Mouse (Mus musculus): ENCODE measurements around the gene Paqr4. TPM values are rescaled to one million over a fixed set of nuclear protein-coding genes. Genes with fewer than 3 reads are reported as not detected.

Paqr4 gene
- 29.5 and 30.2 TPM in 2 replicates for polyA plus RNA-seq (2014; fragmentation: Nextera tagmentation; extraction: Ambion mirVana)

DNA sequence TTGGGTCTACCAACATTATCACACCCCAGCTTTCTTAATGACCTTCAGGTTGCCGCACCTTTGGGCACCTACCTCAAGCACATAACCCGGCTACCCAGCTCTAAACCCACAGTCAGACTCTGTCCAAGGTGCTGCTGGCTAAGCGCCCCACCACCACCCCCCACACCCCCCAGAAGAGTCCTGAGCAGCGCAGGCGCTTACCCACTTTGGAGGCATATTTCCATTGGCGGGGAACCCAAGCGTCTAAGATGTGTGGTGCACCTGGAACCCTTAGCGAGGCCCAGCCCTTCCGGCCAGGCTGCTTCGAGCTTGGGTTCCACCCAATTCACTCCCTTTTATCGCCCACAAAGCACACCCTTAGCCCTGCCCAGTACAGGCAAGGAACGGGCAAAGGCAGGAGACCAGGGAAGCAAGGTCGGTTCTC is at the start of gene Paqr4:
Paqr4 (minus strand) TSS at position 270 of the 424 bp plus-strand sequence.
- no peak for DNase-seq (ENCODE audit: low spot score, missing footprints)
- H3K27me3 ChIP-seq (ENCODE audit: control insufficient read depth, insufficient read depth, low read length) = peaks cover 52% of the 10 kb centered on the region
- peak within 1 kb of the TSS; percentile 68 for H3K9ac ChIP-seq (ENCODE audit: low read length)
- H3K4me3 ChIP-seq (ENCODE audit: low read depth, low read length) = peak within 1 kb of the TSS; percentile 66
- 9% methylated on average over 13 of the region's 13 CpGs for WGBS
- H3K4me2 ChIP-seq = peak within 1 kb of the TSS; percentile 99
- H3K27ac ChIP-seq (ENCODE audit: low read depth, low read length) = peak within 1 kb of the TSS; percentile 54
- no peaks in the 10 kb centered on the region for H3K9me3 ChIP-seq (ENCODE audit: control insufficient read depth, low read length)
- H3K36me3 ChIP-seq (ENCODE audit: control insufficient read depth, insufficient read depth, low read length) = no peaks in the 10 kb centered on the region; the same call in 1 of the 2 replicates
- ATAC-seq (ENCODE audit: low FRiP score) = no peak; the same call in none of the 2 replicates
- peaks cover 13% of the 10 kb centered on the region for H3K4me1 ChIP-seq (ENCODE audit: control insufficient read depth, insufficient read depth, low read length)

DNA sequence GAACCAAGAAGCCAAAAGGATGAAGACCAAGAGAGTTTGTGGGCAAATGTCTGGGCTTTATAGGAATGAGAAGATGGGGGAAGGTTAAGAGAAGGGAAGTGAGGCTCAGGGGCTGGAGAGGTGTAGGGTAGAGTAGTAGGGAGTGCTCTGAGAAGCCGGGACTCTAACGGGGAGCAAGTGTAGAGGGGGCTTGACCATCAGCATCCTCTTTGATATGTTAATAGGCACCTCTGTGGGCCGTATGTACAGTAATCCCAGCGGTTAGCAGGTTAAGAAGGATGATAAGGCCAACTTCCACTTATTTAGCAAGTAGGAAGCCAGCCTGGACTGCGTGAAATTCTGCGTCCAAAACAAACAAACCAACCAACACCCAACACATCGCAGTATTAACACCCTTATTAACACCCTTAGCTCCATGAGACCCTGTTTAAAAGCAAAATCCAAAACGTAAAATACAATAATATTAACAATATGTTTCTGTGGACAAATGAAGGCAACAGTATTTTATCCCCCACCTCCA is 49.1 kb upstream of the Paqr4 start:
- peak; percentile 93 for DNase-seq (ENCODE audit: low spot score, missing footprints)
- 8% methylated on average over 8 of the region's 8 CpGs for WGBS
- peak overlapping the region; percentile 78 for H3K27ac ChIP-seq (ENCODE audit: low read depth, low read length)
- H3K9ac ChIP-seq (ENCODE audit: low read length) = peak overlapping the region; percentile 74
- H3K27me3 ChIP-seq (ENCODE audit: control insufficient read depth, insufficient read depth, low read length) = no peaks in the 10 kb centered on the region
- H3K4me1 ChIP-seq (ENCODE audit: control insufficient read depth, insufficient read depth, low read length) = peaks cover 20% of the 10 kb centered on the region
- H3K36me3 ChIP-seq (ENCODE audit: control insufficient read depth, insufficient read depth, low read length) = no peaks in the 10 kb centered on the region
- H3K4me3 ChIP-seq (ENCODE audit: low read depth, low read length) = peak overlapping the region; percentile 31
- no peak for ATAC-seq (ENCODE audit: low FRiP score)
- no peaks in the 10 kb centered on the region for H3K9me3 ChIP-seq (ENCODE audit: control insufficient read depth, low read length)
- H3K4me2 ChIP-seq = peak overlapping the region; percentile 57

DNA sequence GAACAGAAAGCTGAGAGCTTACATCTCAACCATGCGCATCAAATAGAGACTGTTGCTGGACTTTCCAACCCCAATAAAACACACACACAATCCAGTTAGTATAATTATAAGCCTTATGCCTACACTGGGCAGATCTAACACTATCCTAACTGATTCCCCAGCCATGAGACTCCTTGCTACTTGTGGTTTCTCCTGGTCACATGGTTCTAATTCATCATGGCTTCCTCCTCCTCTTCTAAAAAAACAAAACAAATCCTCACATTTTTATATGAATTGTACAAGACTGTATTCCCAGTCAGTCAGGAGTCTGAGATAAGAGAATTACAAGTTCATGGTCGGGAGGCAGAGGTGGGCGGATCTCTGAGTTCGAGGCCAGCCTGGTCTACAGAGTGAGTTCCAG is 48.3 kb upstream of the Paqr4 start:
- Histone ChIP-seq H3K4me1 (ENCODE audit: control insufficient read depth, insufficient read depth, low read length) (peaks cover 20% of the 10 kb centered on the region), H3K9ac (ENCODE audit: low read length) (no peak overlapping the region), H3K9me3 (ENCODE audit: control insufficient read depth, low read length) (no peaks in the 10 kb centered on the region), H3K27me3 (ENCODE audit: control insufficient read depth, insufficient read depth, low read length) (no peaks in the 10 kb centered on the region), H3K36me3 (ENCODE audit: control insufficient read depth, insufficient read depth, low read length) (no peaks in the 10 kb centered on the region), H3K4me2 (no peak overlapping the region), H3K27ac (ENCODE audit: low read depth, low read length) (no peak overlapping the region), H3K4me3 (ENCODE audit: low read depth, low read length) (no peak overlapping the region)
- DNase-seq (ENCODE audit: low spot score, missing footprints) = peak; percentile 64
- no peak for ATAC-seq (ENCODE audit: low FRiP score)
- WGBS = 91% methylated on average over 4 of the region's 4 CpGs

DNA sequence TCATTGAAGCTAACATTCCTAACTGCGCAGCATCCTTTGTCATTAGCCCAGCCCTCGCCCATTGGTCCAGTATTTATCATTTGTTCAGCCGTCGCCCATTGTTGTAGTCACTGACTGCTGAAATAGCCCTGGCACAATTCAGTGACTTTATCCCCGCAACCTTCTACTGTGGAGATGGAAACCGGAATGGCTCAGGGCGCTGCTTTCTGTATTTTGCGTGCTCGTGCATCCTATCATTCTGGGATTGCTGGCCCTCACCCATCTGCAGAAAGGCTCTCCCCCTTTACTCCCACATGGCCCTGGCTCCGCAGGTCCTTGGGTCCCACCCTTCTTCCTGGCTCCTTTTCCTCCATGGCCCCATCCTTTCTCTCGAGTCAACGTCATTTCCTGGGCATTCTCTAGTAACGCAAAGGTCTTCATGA is 45.9 kb upstream of the Paqr4 start:
- H3K9me3 ChIP-seq (ENCODE audit: control insufficient read depth, low read length) = no peaks in the 10 kb centered on the region
- H3K4me1 ChIP-seq (ENCODE audit: control insufficient read depth, insufficient read depth, low read length) = peaks cover 20% of the 10 kb centered on the region
- WGBS = 17% methylated on average over 13 of the region's 13 CpGs
- peak overlapping the region; percentile 74; the same call in 1 of the 2 replicates for H3K9ac ChIP-seq (ENCODE audit: low read length)
- peak; percentile 55 for ATAC-seq (ENCODE audit: low FRiP score)
- no peaks in the 10 kb centered on the region for H3K36me3 ChIP-seq (ENCODE audit: control insufficient read depth, insufficient read depth, low read length)
- H3K27me3 ChIP-seq (ENCODE audit: control insufficient read depth, insufficient read depth, low read length) = no peaks in the 10 kb centered on the region
- peak overlapping the region; percentile 70 for H3K4me2 ChIP-seq
- H3K4me3 ChIP-seq (ENCODE audit: low read depth, low read length) = peak overlapping the region; percentile 47
- peak; percentile 94 for DNase-seq (ENCODE audit: low spot score, missing footprints)
- H3K27ac ChIP-seq (ENCODE audit: low read depth, low read length) = peak overlapping the region; percentile 30; the same call in 1 of the 2 replicates

DNA sequence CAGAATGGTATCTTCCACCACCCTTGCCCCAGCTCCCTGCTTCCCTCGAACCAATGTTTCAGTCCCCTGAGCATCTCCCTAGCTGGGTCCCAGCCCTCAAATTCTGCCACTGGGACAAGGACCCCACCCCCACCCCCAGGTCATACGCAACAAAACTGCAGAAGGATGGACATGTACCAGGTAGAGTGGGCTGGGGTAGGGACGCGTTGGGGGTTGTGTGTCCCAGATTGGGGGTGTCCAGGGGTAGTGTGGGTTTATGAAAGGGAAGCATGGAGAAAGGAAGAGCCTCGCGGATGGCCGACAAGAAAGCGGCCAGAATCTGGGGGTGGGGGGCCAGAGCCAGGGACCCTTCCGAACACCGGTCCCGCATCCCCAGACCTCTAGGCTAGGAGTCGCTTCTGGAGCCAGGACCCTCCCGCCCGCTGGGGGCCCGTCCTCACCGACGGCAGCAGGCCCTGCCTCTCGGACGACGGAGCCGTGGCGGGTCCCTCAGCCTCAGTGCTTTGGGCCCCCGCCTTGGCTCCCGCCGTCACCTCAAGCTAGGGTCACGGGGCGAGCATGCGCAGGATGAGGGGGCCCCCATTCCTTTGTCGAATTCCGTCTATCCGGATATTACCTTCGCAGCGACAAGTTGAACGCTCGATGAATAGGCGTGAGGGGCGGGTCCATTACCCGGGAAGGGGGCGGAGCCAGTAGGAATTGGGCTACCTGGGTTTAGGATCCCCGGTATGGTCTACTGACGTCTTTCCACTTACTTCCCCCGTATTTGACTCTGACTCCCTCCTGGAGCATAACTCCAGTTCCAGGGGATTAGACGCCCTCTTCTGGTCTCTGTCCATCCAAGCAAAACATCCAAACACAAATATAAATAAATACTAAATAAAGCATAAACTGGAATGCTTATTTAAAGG is 45.1 kb upstream of the Paqr4 start, which contains the start of gene Flywch2:
Flywch2 (minus strand) TSS at position 521 of the 911 bp plus-strand sequence.
- H3K27me3 ChIP-seq (ENCODE audit: control insufficient read depth, insufficient read depth, low read length) = no peaks in the 10 kb centered on the region
- H3K9ac ChIP-seq (ENCODE audit: low read length) = peak within 1 kb of the TSS; percentile 74
- peak; percentile 96 for DNase-seq (ENCODE audit: low spot score, missing footprints)
- WGBS = 4% methylated on average over 39 of the region's 43 CpGs
- peaks cover 18% of the 10 kb centered on the region for H3K4me1 ChIP-seq (ENCODE audit: control insufficient read depth, insufficient read depth, low read length)
- H3K36me3 ChIP-seq (ENCODE audit: control insufficient read depth, insufficient read depth, low read length) = no peaks in the 10 kb centered on the region
- no peaks in the 10 kb centered on the region for H3K9me3 ChIP-seq (ENCODE audit: control insufficient read depth, low read length)
- peak; percentile 71 for ATAC-seq (ENCODE audit: low FRiP score)
- H3K4me2 ChIP-seq = peak within 1 kb of the TSS; percentile 70
- peak within 1 kb of the TSS; percentile 30; the same call in 1 of the 2 replicates for H3K27ac ChIP-seq (ENCODE audit: low read depth, low read length)
- H3K4me3 ChIP-seq (ENCODE audit: low read depth, low read length) = peak within 1 kb of the TSS; percentile 47

DNA sequence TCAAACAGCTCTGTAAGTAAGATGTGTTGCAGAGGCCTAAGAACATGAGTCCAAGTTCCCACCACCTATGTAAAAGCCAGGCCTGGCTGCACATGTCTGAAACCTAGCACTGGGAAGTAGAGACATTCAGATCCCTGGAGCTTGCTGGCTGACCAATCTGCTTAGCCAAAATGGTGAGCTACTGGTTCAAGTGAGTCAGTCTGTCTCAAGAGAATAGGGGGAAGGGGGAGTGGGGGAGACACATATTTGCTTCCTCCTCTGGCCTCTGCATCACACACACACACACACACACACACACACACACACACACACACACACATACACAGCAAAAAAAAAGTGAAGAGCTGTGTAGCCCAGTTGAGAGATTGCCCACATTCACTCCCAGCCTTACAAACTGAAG is 42.7 kb upstream of the Paqr4 start:
- Histone ChIP-seq H3K27ac (ENCODE audit: low read depth, low read length) (no peak overlapping the region), H3K27me3 (ENCODE audit: control insufficient read depth, insufficient read depth, low read length) (no peaks in the 10 kb centered on the region), H3K4me3 (ENCODE audit: low read depth, low read length) (no peak overlapping the region), H3K4me2 (no peak overlapping the region), H3K36me3 (ENCODE audit: control insufficient read depth, insufficient read depth, low read length) (no peaks in the 10 kb centered on the region), H3K9ac (ENCODE audit: low read length) (no peak overlapping the region), H3K9me3 (ENCODE audit: control insufficient read depth, low read length) (no peaks in the 10 kb centered on the region), H3K4me1 (ENCODE audit: control insufficient read depth, insufficient read depth, low read length) (peaks cover 6% of the 10 kb centered on the region; the same call in 1 of the 2 replicates)
- ATAC-seq (ENCODE audit: low FRiP score) (no peak), DNase-seq (ENCODE audit: low spot score, missing footprints) (peak; percentile 69)

DNA sequence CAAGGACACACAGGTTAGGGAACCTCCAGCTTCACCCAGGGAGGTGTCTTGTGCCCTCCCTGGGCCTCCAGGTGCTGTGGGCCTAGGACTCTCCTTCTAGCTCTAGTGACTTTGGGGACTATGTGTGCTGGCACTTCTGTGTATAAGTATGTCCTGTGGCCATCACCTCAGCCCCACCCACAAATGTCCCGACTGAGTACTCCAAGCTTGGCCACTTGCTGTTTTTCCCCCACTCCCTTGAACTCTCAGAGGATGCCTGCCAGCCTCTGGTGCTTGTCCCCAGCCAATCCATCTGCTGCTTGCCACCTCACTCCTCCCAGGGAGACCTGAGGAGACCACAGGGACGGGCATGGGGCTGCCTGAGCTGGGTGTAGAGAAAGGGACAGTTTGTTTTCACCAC is 37.8 kb upstream of the Paqr4 start:
- no peak overlapping the region for H3K4me3 ChIP-seq (ENCODE audit: low read depth, low read length)
- ATAC-seq (ENCODE audit: low FRiP score) (no peak), DNase-seq (ENCODE audit: low spot score, missing footprints) (no peak)
- H3K36me3 ChIP-seq (ENCODE audit: control insufficient read depth, insufficient read depth, low read length) = no peaks in the 10 kb centered on the region
- no peaks in the 10 kb centered on the region for H3K27me3 ChIP-seq (ENCODE audit: control insufficient read depth, insufficient read depth, low read length)
- H3K9me3 ChIP-seq (ENCODE audit: control insufficient read depth, low read length) = no peaks in the 10 kb centered on the region
- no peaks in the 10 kb centered on the region for H3K4me1 ChIP-seq (ENCODE audit: control insufficient read depth, insufficient read depth, low read length)
- H3K9ac ChIP-seq (ENCODE audit: low read length) = no peak overlapping the region
- H3K27ac ChIP-seq (ENCODE audit: low read depth, low read length) = no peak overlapping the region
- no peak overlapping the region for H3K4me2 ChIP-seq
- 59% methylated on average over 2 of the region's 2 CpGs for WGBS

DNA sequence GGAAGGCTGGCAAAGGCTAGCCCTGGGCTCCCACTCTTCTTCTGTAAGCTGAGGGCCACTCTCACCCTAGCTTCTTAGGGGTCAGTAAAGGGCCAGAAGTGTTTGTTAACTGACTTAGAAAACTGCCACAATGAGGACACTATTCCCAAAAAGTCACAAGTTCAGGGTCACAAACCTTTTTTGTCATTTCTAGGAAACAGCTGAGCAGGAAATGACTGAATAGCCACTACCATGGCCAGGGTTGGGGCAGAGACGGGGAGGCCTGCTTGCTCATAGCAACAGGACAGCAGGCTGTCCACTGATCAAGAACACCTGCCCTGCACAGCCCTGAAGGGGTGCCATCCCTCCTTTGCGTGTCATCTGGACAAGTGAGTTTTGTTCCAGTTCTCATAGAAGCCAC is 36.5 kb upstream of the Paqr4 start:
- no peaks in the 10 kb centered on the region for H3K36me3 ChIP-seq (ENCODE audit: control insufficient read depth, insufficient read depth, low read length)
- no peak overlapping the region for H3K4me3 ChIP-seq (ENCODE audit: low read depth, low read length)
- H3K9me3 ChIP-seq (ENCODE audit: control insufficient read depth, low read length) = no peaks in the 10 kb centered on the region
- H3K4me2 ChIP-seq = no peak overlapping the region
- 72% methylated on average over 2 of the region's 2 CpGs for WGBS
- H3K4me1 ChIP-seq (ENCODE audit: control insufficient read depth, insufficient read depth, low read length) = no peaks in the 10 kb centered on the region
- DNase-seq (ENCODE audit: low spot score, missing footprints) (no peak), ATAC-seq (ENCODE audit: low FRiP score) (no peak)
- H3K27ac ChIP-seq (ENCODE audit: low read depth, low read length) = no peak overlapping the region
- no peaks in the 10 kb centered on the region for H3K27me3 ChIP-seq (ENCODE audit: control insufficient read depth, insufficient read depth, low read length)
- H3K9ac ChIP-seq (ENCODE audit: low read length) = no peak overlapping the region

DNA sequence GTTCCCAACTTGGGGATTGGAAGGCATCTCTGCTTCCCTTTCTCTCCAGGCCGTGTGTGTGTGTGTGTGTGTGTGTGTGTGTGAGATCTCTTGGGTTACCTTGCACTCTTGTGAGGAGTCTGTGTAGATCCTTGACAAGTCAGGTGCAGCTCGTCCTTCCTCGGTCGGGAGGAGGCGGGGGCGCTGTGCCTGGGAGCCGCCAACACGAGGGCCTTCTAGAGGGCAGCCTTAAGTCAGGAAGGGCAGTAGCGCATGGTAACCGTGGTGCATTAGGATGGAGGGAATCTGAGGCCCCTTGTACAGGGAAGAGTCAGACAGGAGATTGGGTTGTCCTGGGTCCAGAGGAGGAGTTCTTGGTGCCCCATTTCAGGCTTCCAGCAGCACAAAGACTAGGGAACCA is 35.5 kb upstream of the Paqr4 start:
- H3K9me3 ChIP-seq (ENCODE audit: control insufficient read depth, low read length) = no peaks in the 10 kb centered on the region
- no peak overlapping the region for H3K4me3 ChIP-seq (ENCODE audit: low read depth, low read length)
- H3K4me2 ChIP-seq = no peak overlapping the region
- no peaks in the 10 kb centered on the region for H3K27me3 ChIP-seq (ENCODE audit: control insufficient read depth, insufficient read depth, low read length)
- H3K4me1 ChIP-seq (ENCODE audit: control insufficient read depth, insufficient read depth, low read length) = no peaks in the 10 kb centered on the region; the same call in 1 of the 2 replicates
- no peak overlapping the region for H3K27ac ChIP-seq (ENCODE audit: low read depth, low read length)
- DNase-seq (ENCODE audit: low spot score, missing footprints) (peak; percentile 66), ATAC-seq (ENCODE audit: low FRiP score) (no peak)
- WGBS = 78% methylated on average over 10 of the region's 10 CpGs
- no peak overlapping the region for H3K9ac ChIP-seq (ENCODE audit: low read length)
- no peaks in the 10 kb centered on the region for H3K36me3 ChIP-seq (ENCODE audit: control insufficient read depth, insufficient read depth, low read length)

All from midbrain, embryonic 11.5 days (tissue).